Mouse (Mus musculus) fat pad, adult 2 months (tissue): Measurements from ENCODE around the gene Calcrl.

Experiments
- DNase-seq: peaks from one replicate; pipeline ENCODE4 v3.0.0-alpha.2; 2011; ENCODE audit warnings: low read depth, low spot score; ENCODE audit errors: extremely low read depth

Gene Calcrl

GRCm38 (mm10) chr2:84425138-84425537 is at the start of gene Calcrl:
Calcrl (minus strand) TSS chr2:84425411.
- DNase-seq, result peak; percentile 36

GRCm38 (mm10) chr2:84474651-84475050 is 49.4 kb upstream of the Calcrl start:
- DNase-seq, result no peak

GRCm38 (mm10) chr2:84473941-84474530 is 48.8 kb upstream of the Calcrl start:
- no peak for DNase-seq

DNA sequence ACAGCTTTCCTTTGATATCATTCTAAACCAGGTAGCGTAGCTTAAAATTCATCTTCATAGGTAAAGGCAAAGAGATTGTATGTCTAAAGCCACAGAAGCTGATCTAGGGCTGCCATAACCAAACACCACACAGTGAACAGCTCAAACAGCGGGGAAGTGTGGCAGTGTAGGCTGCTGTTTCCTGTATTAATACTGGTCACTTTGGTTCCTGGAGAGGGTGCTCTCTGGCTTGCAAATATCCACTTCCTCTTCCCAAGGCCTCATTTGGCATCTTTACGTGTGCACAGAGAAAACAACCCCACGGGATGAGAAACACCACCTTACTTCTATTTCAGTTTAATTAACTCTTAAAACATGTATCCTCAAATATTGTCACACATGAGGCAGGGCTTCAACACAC is 42.2 kb upstream of the Calcrl start:
- no peak for DNase-seq

- DNase-seq, result no peak
These were observed 39.7 kb upstream of the Calcrl start for GRCm38 (mm10) chr2:84464956-84465355.

GRCm38 (mm10) chr2:84462411-84462810 is 37.2 kb upstream of the Calcrl start:
- no peak for DNase-seq

GRCm38 (mm10) chr2:84459651-84460177 is 34.5 kb upstream of the Calcrl start:
- no peak for DNase-seq

- no peak for DNase-seq
These were observed 32.0 kb upstream of the Calcrl start for GRCm38 (mm10) chr2:84457221-84457620.

DNA sequence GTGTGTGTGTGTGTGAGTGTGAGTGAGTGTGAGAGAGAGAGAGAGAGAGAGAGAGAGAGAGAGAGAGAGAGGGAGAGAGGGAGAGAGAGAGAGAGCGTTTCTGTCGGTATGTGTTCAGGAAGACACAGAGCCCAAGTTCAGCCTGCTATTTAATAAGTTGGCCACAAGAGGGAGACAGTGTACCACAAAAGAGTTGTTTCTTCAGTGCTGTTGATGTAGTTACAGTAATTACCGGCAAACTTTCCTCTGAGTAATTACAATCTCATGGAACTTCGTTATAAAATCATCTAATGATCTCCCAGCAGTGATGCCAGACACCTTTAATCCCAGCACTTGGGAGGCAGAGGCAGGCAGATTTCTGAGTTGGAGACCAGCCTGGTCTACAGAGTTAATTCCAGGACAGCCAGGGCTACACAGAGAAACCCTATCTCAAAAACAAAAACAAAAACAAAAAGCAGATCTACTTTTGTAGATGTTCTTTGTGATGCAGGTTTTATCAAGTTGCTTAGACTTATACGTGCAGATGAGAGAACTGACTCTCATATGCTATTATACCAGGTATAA is 30.1 kb upstream of the Calcrl start:
- peak; percentile 25 for DNase-seq

DNA sequence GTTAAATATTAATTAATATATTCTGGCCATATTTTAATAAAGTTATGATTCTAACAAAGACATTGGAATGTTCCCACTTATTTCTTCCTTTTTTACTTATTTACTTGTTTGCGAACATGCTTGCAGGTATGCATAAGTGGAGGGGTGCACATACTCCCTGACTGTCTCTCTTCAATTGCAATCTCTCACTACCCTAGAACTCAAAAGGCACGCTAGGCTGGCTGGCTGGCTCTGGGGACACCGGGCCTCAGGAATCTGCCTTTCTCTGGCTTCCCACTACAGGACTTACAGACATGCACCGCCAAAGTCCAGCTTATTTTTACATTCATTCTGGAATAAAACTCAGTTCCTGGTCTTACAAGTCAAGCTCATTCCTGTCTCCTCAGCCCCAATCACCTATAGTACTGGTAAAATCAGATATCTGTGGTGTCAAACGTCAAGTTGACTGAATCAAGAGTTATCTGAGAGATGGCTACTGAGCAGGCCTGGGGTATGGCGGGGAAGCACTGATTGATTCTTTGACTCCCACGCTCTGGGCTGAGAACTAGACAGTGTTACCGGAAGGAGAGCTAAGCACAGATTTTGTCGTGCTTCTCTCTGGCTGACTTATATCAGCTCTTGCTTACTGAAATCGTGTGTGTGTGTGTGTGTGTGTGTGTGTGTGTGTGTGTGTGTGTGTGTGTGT is 29.5 kb upstream of the Calcrl start:
- no peak for DNase-seq

- no peak for DNase-seq
These were observed 28.8 kb upstream of the Calcrl start for GRCm38 (mm10) chr2:84454051-84454450.

GRCm38 (mm10) chr2:84445499-84445898 is 20.3 kb upstream of the Calcrl start:
- no peak for DNase-seq

DNA sequence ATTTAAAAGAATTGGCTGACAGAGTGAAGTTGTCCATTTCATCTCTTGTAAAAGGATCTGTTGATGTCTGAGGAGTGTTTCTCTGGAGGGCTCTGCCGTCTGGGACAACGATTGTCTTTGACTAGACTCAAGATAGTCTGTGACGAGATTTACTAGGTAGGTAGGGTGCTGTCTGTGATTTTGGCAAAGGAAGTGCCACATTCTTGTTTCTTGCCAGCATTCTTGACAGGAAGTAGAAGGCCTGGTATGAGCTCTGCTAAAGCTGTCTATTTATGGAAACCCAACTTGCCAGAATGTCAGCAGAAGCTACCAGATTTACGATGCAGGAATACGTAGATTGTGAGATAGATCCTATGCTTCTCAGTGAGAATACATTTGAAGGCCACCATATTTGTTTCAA is 16.7 kb upstream of the Calcrl start:
- no peak for DNase-seq

GRCm38 (mm10) chr2:84429724-84430123 is 4.5 kb upstream of the Calcrl start:
- no peak for DNase-seq

GRCm38 (mm10) chr2:84428836-84429235 is 3.6 kb upstream of the Calcrl start:
- DNase-seq, result no peak

DNA sequence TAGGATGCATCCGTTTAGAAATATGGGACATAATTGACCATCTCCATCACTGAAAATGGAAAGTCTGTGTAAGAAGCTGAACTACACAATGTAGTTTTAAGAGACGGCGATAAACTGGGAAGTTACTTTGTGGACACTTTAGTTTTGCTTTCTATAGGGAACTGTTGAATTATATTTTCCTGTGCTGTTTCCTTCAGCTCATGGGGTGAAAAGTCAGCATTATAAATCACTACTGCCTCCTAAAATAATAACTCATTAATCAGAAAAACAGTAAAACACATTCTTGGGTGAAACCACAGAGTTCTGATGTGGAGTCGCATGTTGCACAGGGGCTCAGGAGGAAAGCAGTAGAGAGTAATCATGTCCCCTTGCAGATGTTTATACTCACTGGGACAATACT is 1.3 kb upstream of the Calcrl start:
- DNase-seq, result no peak

GRCm38 (mm10) chr2:84416501-84416900 is 8.7 kb downstream of the Calcrl start:
- DNase-seq, result peak; percentile 58

GRCm38 (mm10) chr2:84409796-84410592 is 15.2 kb downstream of the Calcrl start:
- no peak for DNase-seq

GRCm38 (mm10) chr2:84404834-84405233 is 20.4 kb downstream of the Calcrl start:
- DNase-seq, result no peak

DNA sequence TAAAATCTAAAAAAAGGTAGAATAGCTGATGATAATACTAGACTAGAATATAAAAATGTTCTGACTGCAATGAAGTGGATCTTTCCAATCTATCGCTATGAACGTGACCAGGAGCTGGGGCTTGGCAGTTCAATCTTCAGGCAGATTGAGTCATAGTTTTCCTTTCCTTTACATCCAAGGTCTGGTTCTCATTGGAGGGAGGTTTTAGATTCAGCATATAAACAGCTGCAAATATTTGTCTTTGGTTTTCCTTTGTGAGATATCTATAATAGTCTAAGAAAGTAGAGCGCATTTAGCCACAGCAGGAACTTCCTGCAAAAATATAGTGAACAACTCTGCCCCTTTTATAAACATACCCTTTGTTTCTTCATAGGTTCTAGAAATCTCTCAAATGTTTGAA is 22.5 kb downstream of the Calcrl start:
- DNase-seq, result no peak

DNA sequence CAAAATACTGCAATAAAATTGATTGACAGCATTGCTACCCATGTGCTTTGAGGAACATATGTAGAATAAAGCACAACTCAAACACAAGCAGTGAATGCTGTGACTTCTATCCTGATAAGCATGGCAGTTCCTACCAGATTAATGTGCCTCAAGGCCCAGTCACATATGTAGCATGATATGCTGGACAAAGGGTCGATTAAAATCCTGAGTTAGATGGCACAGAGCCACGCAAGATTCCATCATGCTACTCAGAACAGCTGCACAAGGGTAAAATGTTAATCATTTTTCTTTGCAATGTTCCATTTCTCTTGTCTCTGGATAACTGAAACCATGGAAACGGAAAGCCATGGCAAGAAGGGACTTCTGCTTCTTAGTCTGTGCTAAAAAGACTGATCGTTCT is 28.7 kb downstream of the Calcrl start:
- no peak for DNase-seq
